Mouse (Mus musculus): ENCODE data around the gene Pex12. TPM values are rescaled to one million over a fixed set of nuclear protein-coding genes. Genes with fewer than 3 reads are reported as not detected.

Gene Pex12
- total RNA-seq (2023) = 10 to 100 TPM in 1 of 2 experiments, 1 to 10 TPM in 1; 6.2 to 14.0 TPM

DNA sequence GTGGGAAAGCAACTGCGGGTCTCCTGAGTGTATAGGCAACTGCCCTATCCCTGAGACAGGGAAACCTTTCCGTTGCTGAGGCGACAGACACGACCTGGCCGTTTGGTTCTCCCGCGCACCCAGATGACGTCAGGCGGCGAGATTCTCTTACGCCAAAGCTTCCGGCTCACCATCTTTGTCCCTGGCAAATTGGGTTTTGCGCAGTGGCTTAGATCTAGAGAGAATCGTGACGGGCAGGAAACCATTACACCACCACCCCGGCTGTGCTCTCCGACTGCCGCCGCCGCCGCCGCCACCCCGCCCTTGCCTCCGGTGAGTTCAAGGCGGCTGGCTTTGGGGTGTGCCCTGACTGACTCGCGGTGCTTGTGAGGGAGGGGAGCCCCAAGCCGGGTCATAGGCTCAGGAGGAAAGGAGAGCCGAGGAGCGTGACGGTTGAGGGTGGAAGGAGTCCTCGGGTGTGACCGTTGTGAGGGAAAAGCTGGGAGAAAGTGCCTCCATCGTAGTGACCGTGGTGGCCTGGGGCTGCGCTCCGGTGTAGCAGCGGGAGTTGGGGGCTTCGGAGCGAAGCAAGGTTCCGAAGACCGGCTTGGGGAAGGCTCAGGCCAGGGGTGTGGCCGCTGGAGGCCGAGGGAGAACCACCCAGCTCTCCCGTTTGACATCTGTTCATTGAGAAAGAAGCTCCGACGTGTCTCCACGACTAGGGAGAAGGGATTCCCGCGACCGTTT lies at the start of gene Pex12:
Gene Pex12 (minus strand): TSS at position 61 of the 726 bp plus-strand sequence.

DNA sequence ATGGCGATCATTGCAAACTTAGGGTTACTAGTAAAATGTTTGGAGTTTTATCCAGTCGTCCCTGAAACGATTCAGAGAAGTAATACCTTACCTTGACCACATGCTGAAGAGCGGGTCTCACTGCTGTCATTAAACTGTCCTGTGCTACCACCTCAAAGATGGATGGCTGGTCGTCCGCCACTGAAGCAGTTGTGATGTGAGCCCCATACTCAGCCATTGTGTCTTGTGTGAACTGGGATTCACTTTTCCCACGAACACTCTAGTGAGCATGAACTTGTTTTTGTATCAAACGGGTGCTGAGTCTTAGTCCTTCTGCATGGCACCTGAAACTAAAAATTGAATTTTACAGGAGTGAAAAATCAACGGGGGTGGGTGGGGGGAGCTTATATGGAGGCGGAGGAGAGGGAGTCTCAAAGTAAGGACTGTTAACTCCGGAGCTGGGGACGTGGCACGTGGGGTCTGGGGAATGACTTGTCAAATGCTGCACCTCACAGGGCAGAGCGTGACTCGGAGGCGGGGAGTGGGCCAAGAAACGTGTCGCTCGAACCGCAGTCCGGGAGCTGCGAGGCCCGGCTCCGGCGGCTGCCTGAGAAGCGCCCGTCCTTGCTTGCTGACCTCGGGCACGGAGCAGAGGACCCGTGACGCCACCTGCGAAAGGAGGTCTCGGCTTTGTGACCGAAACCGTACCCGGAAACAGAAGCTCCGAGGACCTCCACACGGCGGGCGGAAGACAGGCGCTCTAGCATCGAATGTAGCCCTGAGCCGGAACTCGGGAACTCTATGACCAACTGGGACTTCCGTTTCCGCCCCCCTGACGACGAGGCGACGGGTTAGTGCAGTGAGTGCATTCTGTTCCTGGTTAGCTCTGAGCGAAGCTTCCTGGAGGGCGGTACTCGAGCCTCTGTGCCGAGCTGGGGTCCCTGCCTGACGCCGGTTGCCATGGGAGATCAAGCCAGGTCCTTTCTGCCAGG lies 3.9 kb downstream of the Pex12 start, which contains the start of gene Ap2b1:
Gene Ap2b1 (plus strand): TSS at position 800 of the 971 bp plus-strand sequence.

DNA sequence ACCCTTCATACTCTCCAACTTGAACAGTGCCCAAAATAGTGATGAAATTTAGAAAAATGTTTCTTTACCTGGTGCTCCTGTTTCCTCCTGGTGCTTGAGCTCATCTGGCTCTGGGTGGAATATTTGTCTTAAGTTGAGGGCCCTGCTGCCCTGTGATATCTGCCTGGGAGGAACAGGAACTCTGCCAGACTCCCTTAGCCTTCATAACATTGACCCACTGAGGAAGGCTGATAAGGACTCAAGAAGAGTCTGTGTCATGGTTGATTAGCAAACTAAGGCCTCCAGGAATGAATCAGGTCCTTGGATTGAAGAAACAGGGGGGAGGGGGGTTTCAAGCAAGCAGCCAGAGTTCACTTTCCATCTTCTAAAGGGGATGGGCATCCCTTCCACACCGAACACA lies 15.8 kb downstream of the Pex12 start, which contains the start of gene Slfn14:
Gene Slfn14 (minus strand): TSS at position 161 of the 400 bp plus-strand sequence.

Other genes with a start within 250 kb of the Pex12 start
- gene Slfn2, start 237.5 kb downstream of the Pex12 start, total RNA-seq (2023) = 100 to 1,000 TPM; 303 to 331 TPM
- 100 to 1,000 TPM in 1 of 2 experiments, 10 to 100 TPM in 1; 98.4 to 112 TPM for gene Slfn1, start 185.7 kb downstream of the Pex12 start, total RNA-seq (2023)
- gene Slfn4, start 127.4 kb downstream of the Pex12 start, total RNA-seq (2023) = 100 to 1,000 TPM; 326 to 418 TPM
- 10 to 100 TPM; 43.7 to 50.4 TPM for gene Slfn3, start 111.3 kb downstream of the Pex12 start, total RNA-seq (2023)
- under 1 TPM; 0.18 to 0.33 TPM for gene Slfn14, start 15.9 kb downstream of the Pex12 start, total RNA-seq (2023)
- gene Ap2b1, start 3.6 kb downstream of the Pex12 start, total RNA-seq (2023) = 10 to 100 TPM; 82.6 to 96.0 TPM
- under 1 TPM; 0.35 TPM for gene Rasl10b, start 106.6 kb upstream of the Pex12 start, total RNA-seq (2023)
- gene Gas2l2, start 126.9 kb upstream of the Pex12 start, total RNA-seq (2023) = under 1 TPM; 0.13 to 0.20 TPM
- 10 to 100 TPM; 49.2 to 61.8 TPM for gene 1700020L24Rik, start 135.1 kb upstream of the Pex12 start, total RNA-seq (2023)
- gene Mmp28, start 160.5 kb upstream of the Pex12 start, total RNA-seq (2023) = 1 to 10 TPM; 2.5 TPM
- 10 to 100 TPM; 74.2 to 85.4 TPM for gene Taf15, start 170.5 kb upstream of the Pex12 start, total RNA-seq (2023)
- gene Heatr9, start 219.6 kb upstream of the Pex12 start, total RNA-seq (2023) = not detected
- gene Ccl5, start 227.9 kb upstream of the Pex12 start, total RNA-seq (2023) = 1 to 10 TPM in 1 of 2 experiments, under 1 TPM in 1; 0.99 to 2.0 TPM